Comparison of ENCODE assay signal across 1 mouse cellular context in the genomic region with DNA sequence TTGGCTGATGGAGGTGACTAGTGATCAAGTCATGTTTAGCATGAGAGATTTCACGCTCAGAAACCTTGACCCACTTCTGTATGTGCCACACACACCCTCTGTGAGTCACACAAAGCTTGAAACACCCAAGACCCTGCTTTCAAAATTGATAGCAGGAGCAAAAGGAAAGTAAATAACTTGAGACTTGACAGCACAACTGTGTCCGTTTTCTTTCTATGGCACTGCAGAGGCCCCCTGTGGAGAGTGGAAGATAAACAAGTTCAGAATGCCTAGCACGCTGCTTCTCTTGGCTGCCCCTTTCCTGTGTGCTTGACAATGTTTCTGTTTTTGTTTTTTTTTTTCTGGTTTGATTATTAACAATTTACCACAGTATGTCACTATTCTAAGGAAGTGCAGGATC.
TF ChIP-seq lines count a peak whose summit lies in the region.

No protein-coding gene starts in this region.

TF ChIP-seq in MEL, 35 proteins besides CTCF, POLR2A, EP300 and RAD21 (continued from another document):
- TF ChIP-seq POLR2AphosphoS5 (IDR thresholded peaks at IDR 0.05; ENCODE audit: borderline replicate concordance, low read depth, low read length): no peak
- TF ChIP-seq MXI1 (IDR thresholded peaks at IDR 0.05; ENCODE audit: low read depth, low read length): peak; percentile 72
- TF ChIP-seq BHLHE40 (IDR thresholded peaks at IDR 0.05; ENCODE audit: borderline replicate concordance, low read depth, low read length): no peak
- 0 out of 2 replicates have a peak, but pooled peaks have one; percentile 44 for TF ChIP-seq TBP (IDR thresholded peaks at IDR 0.05; ENCODE audit: low read depth, low read length)
- no peak for TF ChIP-seq POLR2AphosphoS2 (IDR thresholded peaks at IDR 0.05; ENCODE audit: low read length)
